Mouse (Mus musculus) olfactory bulb, adult 2 months (tissue): ENCODE results near the gene Adam19.

ENCODE experiments used
- CTCF ChIP-seq: fragments of 200-500 bp; IDR thresholded peaks from 2 replicates; pipeline ENCODE4 v1.5.1; 2012; ENCODE audit warnings: low read depth, mild to moderate bottlenecking, low read length, moderate library complexity; ENCODE audit not compliant: insufficient read depth
- POLR2A ChIP-seq: fragments of 200-500 bp; IDR thresholded peaks from 2 replicates; pipeline ENCODE4 v1.6.1; 2012; ENCODE audit warnings: mild to moderate bottlenecking, low read depth, low read length, moderate library complexity; ENCODE audit not compliant: insufficient read depth

- TF ChIP-seq CTCF: no peak
- no peak for TF ChIP-seq POLR2A
These were observed 28.1 kb downstream of the Adam19 start for GRCm38 (mm10) chr11:46083835-46084444.
